Mouse (Mus musculus): ENCODE measurements around the gene Exoc4. TPM values are rescaled to one million over a fixed set of nuclear protein-coding genes. Genes with fewer than 3 reads are reported as not detected.

Exoc4 gene
- polyA plus RNA-seq, 1 experiment, result 3.3 TPM

- H3K36me3 ChIP-seq (ENCODE audit: control insufficient read depth, insufficient read depth, low read length), result no peaks in the 10 kb centered on the region
- WGBS, result 60% methylated on average over 5 of the region's 5 CpGs
- no peak overlapping the region for H3K4me3 ChIP-seq (ENCODE audit: low read depth, low read length)
- TF ChIP-seq POLR2A (IDR thresholded peaks at IDR 0.05; ENCODE audit: low read depth, low read length) (no peak), CTCF (IDR thresholded peaks at IDR 0.05; ENCODE audit: extremely low read depth, insufficient read length, insufficient replicate concordance, low read depth, low read length) (no peak)
- H3K27me3 ChIP-seq (ENCODE audit: control insufficient read depth, insufficient read depth, low read length), result no peaks in the 10 kb centered on the region
- H3K4me1 ChIP-seq (ENCODE audit: control insufficient read depth, insufficient read depth, insufficient read length, low read length), result no peaks in the 10 kb centered on the region
- no peak overlapping the region for H3K27ac ChIP-seq (ENCODE audit: insufficient read depth, low read depth, low read length)
These were observed 690.3 kb downstream of the Exoc4 start for GRCm38 (mm10) chr6:33939169-33939568.

DNA sequence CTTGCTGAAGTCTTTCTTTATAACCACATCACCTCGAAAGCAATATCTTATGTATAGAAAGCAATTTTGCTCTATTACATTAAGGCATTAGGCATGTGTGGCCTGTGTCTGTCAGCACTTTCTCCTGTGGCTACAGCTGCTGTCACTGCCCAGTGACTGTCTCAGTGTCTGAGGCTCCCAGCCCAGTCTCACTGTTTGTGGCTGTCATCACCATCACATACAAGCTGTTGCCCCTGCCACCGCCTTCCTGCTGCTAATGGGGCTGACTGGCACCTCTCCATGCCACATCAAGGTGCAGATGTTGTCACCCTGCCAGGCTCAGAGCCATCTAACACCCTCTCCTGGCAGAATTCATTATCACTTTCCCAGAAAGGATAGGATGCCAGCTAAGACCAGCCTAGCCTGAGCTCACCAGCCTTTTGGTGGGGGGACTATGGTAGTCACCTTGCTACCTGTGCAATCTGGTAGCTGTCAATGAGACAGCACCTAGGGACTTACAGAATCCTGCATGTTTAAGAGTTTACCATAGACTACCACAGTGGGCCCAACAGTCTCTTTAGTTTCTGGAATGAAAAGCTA, 698.1 kb downstream of the Exoc4 start:
- Histone ChIP-seq H3K27ac (ENCODE audit: insufficient read depth, low read depth, low read length) (no peak overlapping the region), H3K4me1 (ENCODE audit: control insufficient read depth, insufficient read depth, insufficient read length, low read length) (no peaks in the 10 kb centered on the region), H3K36me3 (ENCODE audit: control insufficient read depth, insufficient read depth, low read length) (no peaks in the 10 kb centered on the region), H3K27me3 (ENCODE audit: control insufficient read depth, insufficient read depth, low read length) (no peaks in the 10 kb centered on the region), H3K4me3 (ENCODE audit: low read depth, low read length) (no peak overlapping the region)
- WGBS, result 70% methylated on average over 2 of the region's 2 CpGs
- no peak for TF ChIP-seq POLR2A (IDR thresholded peaks at IDR 0.05; ENCODE audit: low read depth, low read length)
- no peak for TF ChIP-seq CTCF (IDR thresholded peaks at IDR 0.05; ENCODE audit: extremely low read depth, insufficient read length, insufficient replicate concordance, low read depth, low read length)

DNA sequence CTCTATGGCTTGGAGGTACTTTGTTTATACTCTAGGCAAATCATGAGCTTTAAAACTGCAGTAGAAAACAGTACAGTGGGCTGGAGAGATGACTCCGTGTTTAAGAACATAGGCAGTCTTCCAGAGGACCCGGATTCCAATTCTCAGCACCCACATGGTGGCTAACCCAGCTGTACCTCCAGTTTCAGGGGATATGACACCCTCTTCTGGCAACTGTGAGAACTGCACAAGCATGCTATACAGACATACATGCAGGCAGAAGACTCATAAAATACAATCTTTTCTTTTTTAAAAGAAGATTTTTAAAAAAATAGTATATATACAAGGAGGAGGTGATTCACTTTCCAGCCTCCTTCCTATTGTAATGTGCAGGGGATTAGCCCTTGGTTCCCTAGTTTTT, 701.2 kb downstream of the Exoc4 start:
- Histone ChIP-seq H3K4me3 (ENCODE audit: low read depth, low read length) (no peak overlapping the region), H3K27ac (ENCODE audit: insufficient read depth, low read depth, low read length) (no peak overlapping the region), H3K27me3 (ENCODE audit: control insufficient read depth, insufficient read depth, low read length) (no peaks in the 10 kb centered on the region), H3K36me3 (ENCODE audit: control insufficient read depth, insufficient read depth, low read length) (no peaks in the 10 kb centered on the region), H3K4me1 (ENCODE audit: control insufficient read depth, insufficient read depth, insufficient read length, low read length) (no peaks in the 10 kb centered on the region)
- WGBS, result 95% methylated on average over 2 of the region's 2 CpGs
- no peak for TF ChIP-seq POLR2A (IDR thresholded peaks at IDR 0.05; ENCODE audit: low read depth, low read length)
- no peak for TF ChIP-seq CTCF (IDR thresholded peaks at IDR 0.05; ENCODE audit: extremely low read depth, insufficient read length, insufficient replicate concordance, low read depth, low read length)

- no peak for TF ChIP-seq POLR2A (IDR thresholded peaks at IDR 0.05; ENCODE audit: low read depth, low read length)
- no peak for TF ChIP-seq CTCF (IDR thresholded peaks at IDR 0.05; ENCODE audit: extremely low read depth, insufficient read length, insufficient replicate concordance, low read depth, low read length)
- no peaks in the 10 kb centered on the region for H3K36me3 ChIP-seq (ENCODE audit: control insufficient read depth, insufficient read depth, low read length)
- H3K27me3 ChIP-seq (ENCODE audit: control insufficient read depth, insufficient read depth, low read length), result no peaks in the 10 kb centered on the region
- no peak overlapping the region for H3K4me3 ChIP-seq (ENCODE audit: low read depth, low read length)
- H3K27ac ChIP-seq (ENCODE audit: insufficient read depth, low read depth, low read length), result no peak overlapping the region
- WGBS, result 86% methylated on average over 7 of the region's 7 CpGs
- H3K4me1 ChIP-seq (ENCODE audit: control insufficient read depth, insufficient read depth, insufficient read length, low read length), result no peaks in the 10 kb centered on the region
These were observed 706.6 kb downstream of the Exoc4 start for GRCm38 (mm10) chr6:33955469-33955868.

DNA sequence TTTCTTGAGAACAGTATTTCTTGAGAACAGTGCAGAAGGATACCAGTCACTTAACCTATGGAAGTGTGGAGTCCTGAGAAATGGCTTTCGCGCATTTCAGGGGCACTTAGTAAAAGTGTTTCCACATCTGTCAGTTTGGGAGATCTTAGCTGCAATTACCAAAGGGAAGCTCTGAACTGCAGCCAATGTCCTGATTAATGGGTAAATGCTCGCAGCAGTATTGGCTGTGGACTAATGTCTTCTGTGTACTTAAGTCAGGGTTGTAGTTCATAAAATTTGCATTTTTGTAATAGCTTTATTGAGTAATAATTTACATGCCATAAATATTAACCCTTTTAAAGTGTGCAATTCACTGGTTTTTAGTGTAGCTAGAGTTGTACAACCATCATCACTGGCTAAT, 709.4 kb downstream of the Exoc4 start:
- H3K36me3 ChIP-seq (ENCODE audit: control insufficient read depth, insufficient read depth, low read length), result no peaks in the 10 kb centered on the region
- H3K27me3 ChIP-seq (ENCODE audit: control insufficient read depth, insufficient read depth, low read length), result no peaks in the 10 kb centered on the region
- H3K4me3 ChIP-seq (ENCODE audit: low read depth, low read length), result no peak overlapping the region
- 27% methylated on average over 3 of the region's 3 CpGs for WGBS
- TF ChIP-seq POLR2A (IDR thresholded peaks at IDR 0.05; ENCODE audit: low read depth, low read length) (no peak), CTCF (IDR thresholded peaks at IDR 0.05; ENCODE audit: extremely low read depth, insufficient read length, insufficient replicate concordance, low read depth, low read length) (no peak)
- H3K4me1 ChIP-seq (ENCODE audit: control insufficient read depth, insufficient read depth, insufficient read length, low read length), result no peaks in the 10 kb centered on the region
- no peak overlapping the region for H3K27ac ChIP-seq (ENCODE audit: insufficient read depth, low read depth, low read length)

DNA sequence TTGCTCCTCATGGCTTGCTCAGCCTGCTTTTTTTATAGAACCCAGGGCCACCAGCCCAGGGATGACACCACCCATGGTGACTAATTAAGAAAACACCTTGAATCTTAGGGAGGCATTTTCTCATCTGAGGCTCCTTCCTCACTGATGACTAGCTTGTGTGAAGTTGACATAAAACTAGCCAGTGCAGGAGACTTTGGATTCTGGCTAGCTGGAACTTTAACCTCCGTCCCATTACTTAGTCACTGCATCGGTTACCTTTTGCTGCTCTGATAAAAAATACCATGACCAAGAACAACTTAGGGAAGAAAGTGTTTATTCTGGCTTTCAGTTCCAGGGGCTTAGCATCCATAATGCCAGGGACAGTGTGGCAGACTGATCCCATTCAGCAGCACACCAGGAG, 711.9 kb downstream of the Exoc4 start:
- TF ChIP-seq POLR2A (IDR thresholded peaks at IDR 0.05; ENCODE audit: low read depth, low read length) (no peak), CTCF (IDR thresholded peaks at IDR 0.05; ENCODE audit: extremely low read depth, insufficient read length, insufficient replicate concordance, low read depth, low read length) (no peak)
- H3K27ac ChIP-seq (ENCODE audit: insufficient read depth, low read depth, low read length), result no peak overlapping the region
- no peaks in the 10 kb centered on the region for H3K4me1 ChIP-seq (ENCODE audit: control insufficient read depth, insufficient read depth, insufficient read length, low read length)
- no peaks in the 10 kb centered on the region for H3K36me3 ChIP-seq (ENCODE audit: control insufficient read depth, insufficient read depth, low read length)
- no peak overlapping the region for H3K4me3 ChIP-seq (ENCODE audit: low read depth, low read length)
- no peaks in the 10 kb centered on the region for H3K27me3 ChIP-seq (ENCODE audit: control insufficient read depth, insufficient read depth, low read length)
- WGBS, result 87% methylated on average over 2 of the region's 2 CpGs

- Histone ChIP-seq H3K27ac (ENCODE audit: insufficient read depth, low read depth, low read length) (no peak overlapping the region), H3K4me1 (ENCODE audit: control insufficient read depth, insufficient read depth, insufficient read length, low read length) (no peaks in the 10 kb centered on the region), H3K4me3 (ENCODE audit: low read depth, low read length) (no peak overlapping the region), H3K27me3 (ENCODE audit: control insufficient read depth, insufficient read depth, low read length) (no peaks in the 10 kb centered on the region), H3K36me3 (ENCODE audit: control insufficient read depth, insufficient read depth, low read length) (no peaks in the 10 kb centered on the region)
- WGBS, result 92% methylated on average over 2 of the region's 2 CpGs
- no peak for TF ChIP-seq CTCF (IDR thresholded peaks at IDR 0.05; ENCODE audit: extremely low read depth, insufficient read length, insufficient replicate concordance, low read depth, low read length)
- no peak for TF ChIP-seq POLR2A (IDR thresholded peaks at IDR 0.05; ENCODE audit: low read depth, low read length)
These were observed 714.2 kb downstream of the Exoc4 start for GRCm38 (mm10) chr6:33963092-33963491.

Measured in small intestine, adult 2 months (tissue).